Mouse (Mus musculus): ENCODE results near the gene Tnfrsf12a.

DNA sequence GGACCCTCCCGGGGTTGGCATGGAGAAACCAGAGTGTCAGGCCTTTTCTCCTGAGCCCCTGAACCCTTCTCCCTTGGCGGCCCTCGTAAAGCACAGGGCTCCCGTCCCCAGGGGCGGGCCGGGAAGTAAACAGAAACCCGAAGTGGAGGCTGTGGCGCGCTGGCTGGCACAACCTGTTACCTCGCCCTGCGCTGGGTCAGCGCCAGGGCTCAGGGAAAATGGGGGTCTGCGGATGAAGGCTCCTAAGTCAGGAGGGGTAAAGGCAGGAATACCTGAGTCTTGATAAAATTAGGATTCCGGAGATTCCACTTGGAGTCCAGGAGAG, 16.4 kb downstream of the Tnfrsf12a start:
- TF ChIP-seq POLR2A (IDR thresholded peaks at IDR 0.05; ENCODE audit: borderline replicate concordance, extremely low read depth, low read depth, low read length) = no peak
- TF ChIP-seq CTCF (IDR thresholded peaks at IDR 0.05; ENCODE audit: insufficient read depth, low read length) = no peak

All from lung, adult 2 months (tissue).